Mouse (Mus musculus) hindbrain, embryonic 13.5 days (tissue): Measurements from ENCODE around the gene Bmp2k. TPM values are rescaled to one million over a fixed set of nuclear protein-coding genes. Genes with fewer than 3 reads are reported as not detected.
A peak's percentile ranks its signal among the peaks of the same experiment; 100 is the strongest.

Experiments
- ATAC-seq: fragments of 200-750 bp; cut with Nextera tagmentation; 2 replicates; pipeline ENCODE4 v1.8.0; 2017; ENCODE audit warnings: moderate TSS enrichment; ENCODE audit not compliant: low FRiP score
- H3K27ac ChIP-seq: fragments of 300-500 bp; sonication (generic); 2 replicates; pipeline ENCODE4 v1.5.1; 2015; ENCODE audit warnings: inconsistent platforms, mild to moderate bottlenecking, moderate library complexity
- H3K27me3 ChIP-seq: fragments of 300-500 bp; sonication (generic); 2 replicates; pipeline ENCODE4 v1.6.1; 2015; ENCODE audit warnings: mild to moderate bottlenecking, inconsistent platforms
- H3K36me3 ChIP-seq: fragments of 300-500 bp; sonication (generic); 2 replicates; pipeline ENCODE4 v1.6.1; 2015; ENCODE audit warnings: mild to moderate bottlenecking, inconsistent platforms
- H3K4me1 ChIP-seq: fragments of 300-500 bp; sonication (generic); replicated peaks from 2 replicates; pipeline ENCODE4 v1.6.1; 2015; ENCODE audit warnings: inconsistent platforms
- H3K4me2 ChIP-seq: fragments of 300-500 bp; sonication (generic); 2 replicates; pipeline ENCODE4 v1.6.1; 2015; ENCODE audit warnings: inconsistent platforms, mild to moderate bottlenecking, moderate library complexity
- H3K4me3 ChIP-seq: fragments of 300-500 bp; sonication (generic); 2 replicates; pipeline ENCODE4 v1.5.1; 2015; ENCODE audit warnings: mild to moderate bottlenecking, inconsistent platforms
- H3K9ac ChIP-seq: fragments of 300-500 bp; sonication (generic); 2 replicates; pipeline ENCODE4 v1.6.1; 2015; ENCODE audit warnings: mild to moderate bottlenecking, inconsistent platforms
- H3K9me3 ChIP-seq: fragments of 300-500 bp; sonication (generic); 2 replicates; pipeline ENCODE4 v1.6.1; 2016; ENCODE audit warnings: inconsistent platforms
- WGBS: fragments of 180-500 bp; shearing (Covaris S2); methylation state at CpG from one replicate; pipeline ENCODE4 v1.1.7; 2015; 5-methylcytosine and 5-hydroxymethylcytosine counted together
- polyA plus RNA-seq: library from polyadenylated mRNA; unstranded; fragments of >200 nt; fragmentation: Nextera tagmentation; extraction: Ambion mirVana; gene quantifications from 2 replicates; pipeline ENCODE4 v1.2.1, GENCODE M21; 2015

The Bmp2k gene
- polyA plus RNA-seq, 1 experiment from 2014 or later = 10.5 TPM

DNA sequence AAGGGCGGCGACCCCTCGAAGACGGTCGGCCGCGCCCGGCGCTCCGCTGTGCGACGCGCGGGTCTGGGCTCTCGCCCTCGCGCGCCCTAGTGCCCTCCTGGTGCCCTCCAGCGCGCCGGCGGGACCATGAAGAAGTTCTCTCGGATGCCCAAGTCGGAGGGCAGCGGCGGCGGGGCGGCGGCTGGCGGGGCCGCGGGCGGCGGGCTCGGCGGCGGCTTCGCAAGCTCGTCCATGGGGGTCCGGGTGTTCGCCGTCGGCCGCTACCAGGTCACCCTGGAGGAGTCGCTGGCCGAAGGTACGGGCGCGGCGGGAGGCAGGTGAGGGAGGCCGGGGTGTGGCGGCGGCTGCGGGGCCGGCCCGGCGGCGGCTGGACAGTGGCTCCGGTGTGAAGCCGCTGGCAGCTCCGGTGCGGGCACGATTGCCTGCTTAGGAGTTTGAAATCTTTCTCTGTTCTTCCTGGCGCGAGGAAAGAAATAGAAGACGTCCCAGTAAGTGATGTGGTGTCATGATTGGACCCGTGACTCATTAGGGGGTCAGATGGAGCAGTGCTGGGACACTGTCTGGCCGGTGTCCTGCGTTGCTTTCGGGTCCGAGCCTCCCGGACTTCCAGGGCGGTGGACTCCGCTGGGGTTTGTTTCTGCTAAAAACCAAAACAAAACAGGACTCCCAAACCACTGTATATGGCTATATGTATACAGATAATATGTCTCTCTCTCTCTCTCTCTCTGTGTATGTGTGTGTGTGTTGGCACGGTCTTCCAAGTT is 495 bp downstream of the Bmp2k start:
- peaks cover 38% of the 10 kb centered on the region for H3K4me1 ChIP-seq
- H3K9ac ChIP-seq = peak overlapping the region; percentile 86
- peak; percentile 15 for ATAC-seq
- under 1% methylated on average over 56 of the region's 75 CpGs for WGBS
- peak overlapping the region; percentile 87 for H3K4me2 ChIP-seq
- peak overlapping the region; percentile 93 for H3K27ac ChIP-seq
- no peaks in the 10 kb centered on the region for H3K36me3 ChIP-seq
- peak overlapping the region; percentile 83 for H3K4me3 ChIP-seq
- H3K27me3 ChIP-seq = no peaks in the 10 kb centered on the region
- H3K9me3 ChIP-seq = no peaks in the 10 kb centered on the region

DNA sequence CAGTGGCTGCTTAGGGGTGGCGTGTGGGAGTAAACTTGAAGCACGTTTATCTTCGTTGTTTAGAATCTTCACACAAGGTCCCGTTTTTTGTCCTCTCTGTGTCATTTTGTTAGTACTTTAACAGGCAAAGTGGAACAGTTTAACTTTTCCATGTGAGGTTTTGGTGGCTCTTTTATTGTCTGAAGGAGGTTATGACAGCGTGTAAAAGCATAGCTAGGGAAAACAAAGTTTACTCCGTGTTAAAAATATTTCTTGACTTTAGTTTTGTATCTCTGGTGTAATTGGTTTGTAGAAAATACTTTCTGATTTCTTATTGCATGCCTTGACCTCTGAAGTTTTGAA is 1.0 kb downstream of the Bmp2k start:
- H3K4me1 ChIP-seq = peaks cover 38% of the 10 kb centered on the region
- H3K27ac ChIP-seq = no peak overlapping the region
- H3K9ac ChIP-seq = peak overlapping the region; percentile 86; the same call in 1 of the 2 replicates
- H3K4me2 ChIP-seq = peak overlapping the region; percentile 87
- no peak for ATAC-seq
- H3K36me3 ChIP-seq = no peaks in the 10 kb centered on the region
- 12% methylated on average over 6 of the region's 6 CpGs for WGBS
- no peaks in the 10 kb centered on the region for H3K9me3 ChIP-seq
- peak overlapping the region; percentile 83 for H3K4me3 ChIP-seq
- no peaks in the 10 kb centered on the region for H3K27me3 ChIP-seq

DNA sequence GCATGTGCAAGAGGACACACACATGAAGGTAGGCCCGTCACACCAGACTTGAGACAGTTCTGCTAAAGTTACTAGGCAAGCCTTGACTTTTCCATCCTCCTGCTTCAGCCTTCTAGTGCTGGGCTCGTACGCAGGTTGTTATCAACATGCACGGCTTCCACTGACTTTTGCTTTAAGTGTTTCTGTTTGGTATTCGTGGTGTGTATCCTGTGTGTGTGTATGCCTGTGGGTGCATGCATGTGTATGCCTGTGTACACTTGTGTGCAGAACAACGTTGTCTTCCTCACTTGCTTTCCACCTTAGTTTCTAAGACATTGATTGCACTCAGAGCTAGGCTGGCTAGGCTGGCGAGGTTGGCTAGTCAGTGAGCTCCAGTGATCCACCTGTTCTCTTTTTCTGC is 2.1 kb downstream of the Bmp2k start:
- 87% methylated on average over 7 of the region's 7 CpGs for WGBS
- Histone ChIP-seq H3K4me1 (peaks cover 44% of the 10 kb centered on the region), H3K4me3 (no peak overlapping the region; the same call in 1 of the 2 replicates), H3K27me3 (no peaks in the 10 kb centered on the region), H3K9me3 (no peaks in the 10 kb centered on the region), H3K36me3 (no peaks in the 10 kb centered on the region), H3K27ac (no peak overlapping the region), H3K4me2 (peak overlapping the region; percentile 87), H3K9ac (no peak overlapping the region)
- no peak for ATAC-seq

DNA sequence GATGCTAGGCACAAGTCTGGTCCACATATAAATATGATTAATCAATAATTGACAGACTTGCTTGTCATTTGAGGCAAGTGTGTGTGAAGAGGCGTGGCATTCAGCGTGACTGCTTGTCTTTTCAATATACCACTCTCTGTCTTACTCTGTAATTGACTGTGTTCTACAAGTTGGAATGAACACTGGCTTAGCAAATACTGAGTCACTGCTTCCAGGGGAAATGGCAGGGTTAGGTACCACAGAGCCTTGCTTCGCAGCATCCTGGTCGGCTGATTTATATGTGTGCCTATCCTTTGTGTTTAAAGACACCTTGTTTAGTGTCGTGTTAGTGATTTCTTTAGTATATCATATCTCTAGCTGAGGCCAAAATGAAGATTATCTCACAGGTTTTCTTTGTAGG is 3.0 kb downstream of the Bmp2k start:
- no peaks in the 10 kb centered on the region for H3K36me3 ChIP-seq
- peaks cover 46% of the 10 kb centered on the region for H3K4me1 ChIP-seq
- H3K27me3 ChIP-seq = no peaks in the 10 kb centered on the region
- 89% methylated on average over 5 of the region's 5 CpGs for WGBS
- H3K9me3 ChIP-seq = no peaks in the 10 kb centered on the region
- H3K27ac ChIP-seq = no peak overlapping the region
- ATAC-seq = no peak
- no peak overlapping the region for H3K9ac ChIP-seq
- no peak overlapping the region for H3K4me3 ChIP-seq
- H3K4me2 ChIP-seq = no peak overlapping the region

DNA sequence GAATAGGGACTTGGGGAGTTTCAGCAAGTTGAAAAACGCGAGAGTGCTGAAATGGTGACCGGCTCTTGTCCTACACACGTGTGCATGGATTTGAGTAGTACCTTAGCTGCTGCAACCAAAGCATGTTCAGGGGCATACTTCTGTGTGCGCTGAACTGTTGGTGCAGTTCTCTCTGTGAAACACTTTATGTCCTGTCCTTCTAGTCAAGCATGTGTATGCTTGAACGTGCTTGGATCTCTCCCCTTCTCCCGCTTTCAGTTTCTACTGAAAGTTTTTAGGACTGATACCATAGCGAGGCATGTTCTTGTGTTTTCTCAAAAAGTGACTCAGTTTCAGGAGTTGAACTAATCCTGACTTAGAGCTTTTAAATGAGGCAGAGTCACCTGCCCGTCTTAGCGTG is 3.7 kb downstream of the Bmp2k start:
- H3K27ac ChIP-seq = no peak overlapping the region
- no peak overlapping the region for H3K4me3 ChIP-seq
- H3K4me2 ChIP-seq = 0 out of 2 replicates have a peak overlapping the region, but pooled peaks have one; percentile 1
- 93% methylated on average over 10 of the region's 10 CpGs for WGBS
- H3K27me3 ChIP-seq = no peaks in the 10 kb centered on the region
- no peaks in the 10 kb centered on the region for H3K36me3 ChIP-seq
- H3K9ac ChIP-seq = no peak overlapping the region
- ATAC-seq = no peak
- peaks cover 42% of the 10 kb centered on the region for H3K4me1 ChIP-seq
- no peaks in the 10 kb centered on the region for H3K9me3 ChIP-seq

DNA sequence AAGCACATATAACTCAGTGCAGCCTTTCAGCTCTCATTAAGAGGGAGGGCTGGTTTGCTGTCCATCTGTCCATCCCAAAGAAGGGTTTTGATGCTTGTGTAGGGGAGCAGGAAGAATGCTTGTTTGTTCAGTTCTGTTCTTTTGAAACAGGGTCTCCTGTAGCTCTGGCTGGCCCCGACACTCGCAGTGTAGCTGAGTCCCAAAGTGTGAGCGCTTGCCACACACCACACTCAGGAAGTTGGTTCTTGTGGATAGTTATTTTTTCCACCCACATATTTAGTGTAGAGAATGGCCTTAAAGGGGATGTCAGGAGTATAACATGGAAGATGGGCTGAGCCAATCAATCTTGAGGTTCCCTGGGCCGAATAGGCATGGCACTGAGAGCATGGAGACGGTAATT is 4.1 kb downstream of the Bmp2k start:
- 91% methylated on average over 5 of the region's 5 CpGs for WGBS
- Histone ChIP-seq H3K9me3 (no peaks in the 10 kb centered on the region), H3K36me3 (no peaks in the 10 kb centered on the region), H3K4me2 (0 out of 2 replicates have a peak overlapping the region, but pooled peaks have one; percentile 1), H3K4me1 (peaks cover 38% of the 10 kb centered on the region), H3K9ac (no peak overlapping the region), H3K4me3 (no peak overlapping the region), H3K27ac (no peak overlapping the region), H3K27me3 (no peaks in the 10 kb centered on the region)
- no peak for ATAC-seq

DNA sequence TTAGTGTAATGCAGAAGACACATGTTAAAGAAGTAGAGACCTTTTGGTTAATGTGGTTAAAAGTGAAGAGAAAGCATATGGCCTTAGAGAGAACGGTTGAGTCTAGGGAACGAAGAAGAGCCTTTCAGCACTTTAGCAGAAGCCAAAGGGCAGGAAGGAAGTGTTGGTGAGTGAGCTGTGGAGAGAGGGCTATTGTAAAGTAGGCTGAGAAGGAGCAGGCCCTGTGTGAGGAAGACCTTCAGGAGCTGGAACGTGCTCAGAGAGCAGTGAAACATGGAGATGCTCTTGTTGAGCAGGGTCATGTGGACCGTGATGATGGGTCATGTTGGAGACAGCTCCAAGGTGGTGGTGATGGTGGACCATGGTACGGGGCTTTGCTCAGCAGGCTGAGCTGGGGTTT is 4.8 kb downstream of the Bmp2k start:
- Histone ChIP-seq H3K4me1 (peaks cover 35% of the 10 kb centered on the region), H3K27ac (no peak overlapping the region), H3K4me3 (no peak overlapping the region), H3K9me3 (no peaks in the 10 kb centered on the region), H3K27me3 (no peaks in the 10 kb centered on the region), H3K9ac (no peak overlapping the region), H3K4me2 (no peak overlapping the region), H3K36me3 (no peaks in the 10 kb centered on the region)
- ATAC-seq = no peak
- 93% methylated on average over 5 of the region's 5 CpGs for WGBS

DNA sequence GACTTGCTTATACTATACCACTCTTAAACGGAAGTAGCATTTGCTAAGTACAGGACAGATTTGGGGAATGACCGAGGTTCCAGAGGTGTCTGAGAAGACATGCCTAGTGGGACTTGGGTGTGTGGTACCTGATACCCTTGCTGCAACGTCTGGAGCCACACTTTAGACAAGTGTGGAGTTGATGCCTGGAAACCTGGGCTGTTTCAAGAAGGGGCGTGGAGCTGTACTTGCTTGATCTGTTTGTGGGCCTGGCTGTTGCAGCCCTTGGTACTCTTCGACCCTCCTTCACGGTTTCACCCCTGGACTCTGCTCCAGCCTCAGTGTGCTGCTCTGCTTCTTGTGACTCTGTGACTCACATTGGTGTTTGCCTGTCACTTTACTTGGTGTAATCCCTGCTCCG is 5.4 kb downstream of the Bmp2k start:
- no peaks in the 10 kb centered on the region for H3K27me3 ChIP-seq
- 91% methylated on average over 7 of the region's 7 CpGs for WGBS
- H3K9ac ChIP-seq = no peak overlapping the region
- H3K4me3 ChIP-seq = no peak overlapping the region
- H3K27ac ChIP-seq = no peak overlapping the region
- no peak overlapping the region for H3K4me2 ChIP-seq
- H3K9me3 ChIP-seq = no peaks in the 10 kb centered on the region
- no peaks in the 10 kb centered on the region for H3K36me3 ChIP-seq
- peaks cover 35% of the 10 kb centered on the region for H3K4me1 ChIP-seq
- ATAC-seq = no peak

DNA sequence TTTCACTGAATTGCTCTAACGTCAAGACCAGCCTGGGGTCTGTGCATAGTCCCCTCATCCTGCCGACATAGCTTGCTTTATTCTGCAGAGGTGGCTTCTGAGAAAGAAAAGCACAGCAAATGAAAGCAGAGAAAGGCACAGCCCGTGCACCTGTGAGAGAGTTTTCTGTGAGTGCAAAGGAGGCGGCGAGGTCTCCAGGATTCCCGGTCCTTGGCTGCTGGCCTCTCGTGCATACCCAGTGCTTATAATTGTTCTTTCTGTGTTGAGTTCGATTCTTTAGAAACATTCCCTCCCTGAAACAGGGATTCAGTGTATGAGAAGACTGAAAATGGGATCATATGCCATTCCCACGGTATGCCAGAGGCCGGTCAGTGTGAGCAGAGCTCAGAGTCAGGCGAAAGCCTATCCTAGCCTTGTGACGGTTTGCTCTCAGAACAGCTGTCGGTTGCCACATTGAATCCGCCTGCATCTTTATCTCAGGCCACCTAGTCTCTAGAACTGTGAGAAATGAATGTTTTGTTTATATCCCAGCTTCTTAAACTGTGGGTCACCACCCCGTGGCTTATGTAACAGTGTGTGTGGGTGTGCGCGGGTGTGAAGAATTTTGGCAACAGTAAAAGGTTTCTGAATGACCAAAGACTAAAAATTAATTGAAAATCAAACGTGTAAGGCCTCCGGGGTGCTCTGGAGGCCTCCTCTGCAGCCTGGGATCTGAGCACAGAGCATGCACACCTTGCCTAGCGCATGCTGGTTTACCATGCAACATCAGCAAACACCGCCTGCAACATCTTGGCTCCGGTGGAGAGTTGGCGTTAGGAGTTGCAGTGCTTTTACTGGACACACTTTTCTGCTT is 6.9 kb downstream of the Bmp2k start:
- H3K9ac ChIP-seq = no peak overlapping the region
- WGBS = 79% methylated on average over 23 of the region's 23 CpGs

DNA sequence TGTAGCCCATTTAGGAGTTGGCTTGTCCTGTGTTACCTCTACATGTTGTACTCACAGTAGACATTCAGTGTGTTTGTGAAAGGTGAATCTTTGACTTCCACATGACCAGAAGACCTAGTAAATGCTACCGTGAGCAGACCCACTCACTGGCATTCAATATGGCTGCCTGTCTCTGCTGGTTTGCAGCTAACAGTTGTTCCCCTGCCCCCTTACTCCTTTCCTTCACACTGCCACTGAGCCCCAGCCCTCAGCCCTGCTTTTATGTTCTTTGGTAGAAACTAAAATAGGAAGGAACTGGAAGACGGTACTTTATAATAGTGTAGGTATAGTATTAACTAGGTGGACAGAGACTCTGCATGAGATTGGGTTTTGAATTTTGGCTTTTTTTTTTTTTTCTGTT is 8.4 kb downstream of the Bmp2k start:
- Histone ChIP-seq H3K4me2 (no peak overlapping the region), H3K27me3 (no peaks in the 10 kb centered on the region), H3K27ac (no peak overlapping the region), H3K4me1 (0 out of 2 replicates have a peak, but pooled peaks cover 13% of the 10 kb centered on the region), H3K4me3 (no peak overlapping the region), H3K36me3 (no peaks in the 10 kb centered on the region), H3K9me3 (no peaks in the 10 kb centered on the region), H3K9ac (no peak overlapping the region)
- no peak for ATAC-seq
- WGBS = 94% methylated on average over 2 of the region's 2 CpGs

More for the DNA sequence above, 6.9 kb downstream of the Bmp2k start:
- H3K27ac ChIP-seq = no peak overlapping the region
- H3K4me2 ChIP-seq = no peak overlapping the region
- ATAC-seq = no peak
- H3K9me3 ChIP-seq = no peaks in the 10 kb centered on the region
- no peaks in the 10 kb centered on the region for H3K27me3 ChIP-seq
- H3K36me3 ChIP-seq = no peaks in the 10 kb centered on the region
- peaks cover 25% of the 10 kb centered on the region for H3K4me1 ChIP-seq
- no peak overlapping the region for H3K4me3 ChIP-seq

DNA sequence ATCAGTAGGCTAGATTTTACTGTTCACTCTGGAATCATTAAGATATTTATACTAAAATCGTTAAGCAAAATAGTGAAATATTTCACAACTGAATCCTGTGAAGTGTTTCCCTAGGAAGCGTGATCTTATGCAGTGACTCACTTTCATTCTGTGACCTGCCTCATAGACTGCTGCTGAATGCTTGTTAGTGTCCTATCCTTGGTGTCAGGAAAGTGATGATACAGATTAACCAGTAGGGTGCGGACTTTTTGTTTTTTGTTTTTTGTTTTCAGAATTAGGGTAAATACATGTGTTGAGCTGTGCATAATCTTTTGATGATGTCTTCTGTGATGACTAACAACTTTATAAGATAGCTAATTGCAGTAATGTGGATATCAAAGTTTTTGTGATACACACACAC is 9.4 kb downstream of the Bmp2k start:
- Histone ChIP-seq H3K9ac (no peak overlapping the region), H3K27ac (no peak overlapping the region), H3K27me3 (no peaks in the 10 kb centered on the region), H3K4me3 (no peak overlapping the region), H3K4me2 (no peak overlapping the region), H3K9me3 (no peaks in the 10 kb centered on the region), H3K36me3 (no peaks in the 10 kb centered on the region), H3K4me1 (0 out of 2 replicates have a peak, but pooled peaks cover 8% of the 10 kb centered on the region)
- WGBS = 97% methylated on average over 3 of the region's 3 CpGs
- ATAC-seq = no peak

DNA sequence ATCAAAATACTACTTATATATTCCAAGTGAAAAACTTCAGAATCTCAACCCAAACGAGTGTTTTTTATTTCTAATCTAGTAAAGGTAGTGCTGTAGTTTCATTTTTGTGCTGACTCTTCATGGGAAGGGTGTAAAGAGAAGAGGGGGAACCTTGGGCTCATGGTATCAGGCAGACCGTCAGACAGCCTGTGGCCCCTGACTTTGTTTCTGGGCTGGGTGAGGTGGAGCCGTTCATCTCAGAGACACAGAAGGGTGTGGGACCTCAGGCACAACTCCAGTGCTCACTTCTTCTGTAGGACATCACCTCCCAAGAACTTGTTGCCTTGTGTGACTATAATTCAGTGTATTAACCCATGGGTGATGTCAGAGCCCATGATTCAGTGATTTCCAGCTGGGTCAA is 10.0 kb downstream of the Bmp2k start:
- WGBS = 94% methylated on average over 3 of the region's 3 CpGs
- ATAC-seq = no peak

More for the DNA sequence above, 10.0 kb downstream of the Bmp2k start:
- no peaks in the 10 kb centered on the region for H3K27me3 ChIP-seq
- no peak overlapping the region for H3K4me2 ChIP-seq
- H3K27ac ChIP-seq = no peak overlapping the region
- 0 out of 2 replicates have a peak, but pooled peaks cover 8% of the 10 kb centered on the region for H3K4me1 ChIP-seq
- H3K9me3 ChIP-seq = no peaks in the 10 kb centered on the region
- no peak overlapping the region for H3K9ac ChIP-seq
- H3K36me3 ChIP-seq = no peaks in the 10 kb centered on the region
- no peak overlapping the region for H3K4me3 ChIP-seq
